Mouse (Mus musculus) mouse embryonic stem cell (cell line): ENCODE results near the gene Tcp11.

Experiments
- in situ Hi-C, 2 experiments: fragments of 300-500 bp; cut with MboI; formaldehyde crosslinking; loops; 1 replicate in 1 of 2; 3 replicates in 1 of 2; pipeline ENCODE4 v1.14.3; 2019 to 2020; ENCODE audit warnings: low sequenced_read_pairs in 2 of 2, low pct_unique_long_range_greater_than_20kb in 1 of 2, mixed read lengths in 1 of 2; ENCODE audit not compliant: unreplicated experiment in 1 of 2

Tcp11 gene

GRCm38 (mm10) chr17:28092297-28092696 lies 11.9 kb upstream of the Tcp11 start:
- in situ Hi-C loops: loop anchor here in 1 of 2 experiments (5.0 kb wide), 1 partner anchor 215 kb away; no protein-coding TSS in a partner anchor

GRCm38 (mm10) chr17:28088718-28089117 lies 8.3 kb upstream of the Tcp11 start:
- in situ Hi-C loops: no loop called here

- in situ Hi-C loops: no loop called here
Measured at GRCm38 (mm10) chr17:28087430-28087829, 7.0 kb upstream of the Tcp11 start.

- in situ Hi-C loops: no loop called here
Measured at GRCm38 (mm10) chr17:28084964-28085363, 4.5 kb upstream of the Tcp11 start.

GRCm38 (mm10) chr17:28084395-28084905 lies 4.0 kb upstream of the Tcp11 start:
- in situ Hi-C loops: no loop called here

GRCm38 (mm10) chr17:28082863-28083262 lies 2.4 kb upstream of the Tcp11 start:
- in situ Hi-C loops: no loop called here

GRCm38 (mm10) chr17:28081856-28082255 lies 1.4 kb upstream of the Tcp11 start:
- in situ Hi-C loops: no loop called here

GRCm38 (mm10) chr17:28081385-28081784 lies 946 bp upstream of the Tcp11 start:
- in situ Hi-C loops: no loop called here

GRCm38 (mm10) chr17:28080817-28081165 lies 352 bp upstream of the Tcp11 start:
- in situ Hi-C loops: no loop called here

GRCm38 (mm10) chr17:28079618-28080017 lies 821 bp downstream of the Tcp11 start:
- in situ Hi-C loops: loop anchor here in 1 of 2 experiments (10.0 kb wide), 1 partner anchor 175 kb away; the partner anchor contains the start of genes Anks1 and Taf11

GRCm38 (mm10) chr17:28078028-28078427 lies 2.4 kb downstream of the Tcp11 start:
- in situ Hi-C loops: loop anchor here in 1 of 2 experiments (10.0 kb wide), 1 partner anchor 173 kb away; the partner anchor contains the start of genes Anks1 and Taf11

GRCm38 (mm10) chr17:28074486-28074885 lies 6.0 kb downstream of the Tcp11 start:
- in situ Hi-C loops: loop anchor here in 1 of 2 experiments (10.0 kb wide), 1 partner anchor 170 kb away; the partner anchor contains the start of genes Anks1 and Taf11

GRCm38 (mm10) chr17:28072730-28073129 lies 7.7 kb downstream of the Tcp11 start:
- in situ Hi-C loops: loop anchor here in 1 of 2 experiments (10.0 kb wide), 1 partner anchor 168 kb away; the partner anchor contains the start of genes Anks1 and Taf11

GRCm38 (mm10) chr17:28070256-28070655 lies 10.2 kb downstream of the Tcp11 start:
- in situ Hi-C loops: loop anchor here in 1 of 2 experiments (10.0 kb wide), 1 partner anchor 165 kb away; the partner anchor contains the start of genes Anks1 and Taf11

GRCm38 (mm10) chr17:28069446-28069845 lies 11.0 kb downstream of the Tcp11 start:
- in situ Hi-C loops: no loop called here

- in situ Hi-C loops: no loop called here
Measured at GRCm38 (mm10) chr17:28067303-28067702, 13.1 kb downstream of the Tcp11 start.

- in situ Hi-C loops: loop anchor here in 1 of 2 experiments (5.0 kb wide), 1 partner anchor 76 kb away; no protein-coding TSS in a partner anchor
Measured at GRCm38 (mm10) chr17:28063163-28063562, 17.3 kb downstream of the Tcp11 start.

- in situ Hi-C loops: loop anchor here in 1 of 2 experiments (5.0 kb wide), 1 partner anchor 75 kb away; no protein-coding TSS in a partner anchor
Measured at GRCm38 (mm10) chr17:28062710-28063109, 17.7 kb downstream of the Tcp11 start.

GRCm38 (mm10) chr17:28061472-28061871 lies 19.0 kb downstream of the Tcp11 start:
- in situ Hi-C loops: loop anchor here in 1 of 2 experiments (5.0 kb wide), 1 partner anchor 74 kb away; no protein-coding TSS in a partner anchor

GRCm38 (mm10) chr17:28060681-28061080 lies 19.8 kb downstream of the Tcp11 start:
- in situ Hi-C loops: loop anchor here in 1 of 2 experiments (5.0 kb wide), 1 partner anchor 73 kb away; no protein-coding TSS in a partner anchor
